Mouse (Mus musculus) olfactory bulb, adult 2 months (tissue): ENCODE measurements around the gene Aip. TPM values are rescaled to one million over a fixed set of nuclear protein-coding genes. Genes with fewer than 3 reads are reported as not detected.
"Not testable (repeated sequence)": the region's sequence is repeated elsewhere in the genome, so short reads cannot be mapped to it uniquely, and the experiment has no call there.

Source experiments
- H3K27ac ChIP-seq: fragments of 200-500 bp; 2 replicates; pipeline ENCODE4 v1.5.1; 2012; ENCODE audit warnings: low read depth, low read length; ENCODE audit not compliant: insufficient read depth
- H3K4me1 ChIP-seq: fragments of 200-500 bp; 2 replicates; pipeline ENCODE4 v1.6.1; 2012; ENCODE audit warnings: low read length; ENCODE audit not compliant: control insufficient read depth, insufficient read depth
- H3K4me3 ChIP-seq: fragments of 200-500 bp; 2 replicates; pipeline ENCODE4 v1.5.1; 2012; ENCODE audit warnings: mild to moderate bottlenecking, low read depth, low read length, moderate library complexity; ENCODE audit not compliant: insufficient read depth
- CTCF ChIP-seq: fragments of 200-500 bp; IDR thresholded peaks from 2 replicates; pipeline ENCODE4 v1.5.1; 2012; ENCODE audit warnings: low read depth, mild to moderate bottlenecking, low read length, moderate library complexity; ENCODE audit not compliant: insufficient read depth
- POLR2A ChIP-seq: fragments of 200-500 bp; IDR thresholded peaks from 2 replicates; pipeline ENCODE4 v1.6.1; 2012; ENCODE audit warnings: mild to moderate bottlenecking, low read depth, low read length, moderate library complexity; ENCODE audit not compliant: insufficient read depth
- WGBS: fragments of 180-500 bp; shearing (Covaris S2); methylation state at CpG from one replicate; pipeline ENCODE4 v1.1.7; 2018; 5-methylcytosine and 5-hydroxymethylcytosine counted together
- polyA plus RNA-seq: library from polyadenylated mRNA; stranded (reverse); fragments of >200 nt; gene quantifications from 2 replicates; pipeline ENCODE4 v1.2.4, GENCODE M21; 2012; ENCODE audit warnings: low replicate concordance; ENCODE audit not compliant: missing spikeins, insufficient read depth, insufficient read length

Aip gene
- polyA plus RNA-seq, 1 experiment = not detected

DNA sequence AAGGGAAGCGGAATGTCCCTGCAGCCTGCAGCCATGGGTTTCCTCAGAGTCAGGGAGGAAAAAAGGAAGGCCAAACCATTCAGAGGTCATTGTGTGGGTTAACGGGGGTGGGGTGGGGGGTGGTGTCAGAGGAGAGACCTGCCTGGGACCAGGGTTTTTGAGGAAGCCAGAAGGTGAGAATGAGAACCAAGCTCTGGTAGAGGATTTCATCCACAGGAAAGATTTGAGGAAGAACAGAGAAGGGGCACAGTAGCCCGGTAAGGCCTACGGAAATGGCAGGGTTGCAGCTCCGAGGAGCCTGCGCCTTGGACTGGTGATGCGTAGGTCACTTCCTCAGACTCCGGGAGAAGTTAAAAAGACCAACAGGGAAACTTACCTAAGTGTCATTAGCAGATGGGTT is 54.9 kb downstream of the Aip start:
- Histone ChIP-seq H3K4me3 (no peak overlapping the region), H3K27ac (no peak overlapping the region), H3K4me1 (peaks cover 4% of the 10 kb centered on the region; the same call in 1 of the 2 replicates)
- no peak for TF ChIP-seq CTCF
- no peak for TF ChIP-seq POLR2A
- WGBS = 83% methylated on average over 8 of the region's 8 CpGs

DNA sequence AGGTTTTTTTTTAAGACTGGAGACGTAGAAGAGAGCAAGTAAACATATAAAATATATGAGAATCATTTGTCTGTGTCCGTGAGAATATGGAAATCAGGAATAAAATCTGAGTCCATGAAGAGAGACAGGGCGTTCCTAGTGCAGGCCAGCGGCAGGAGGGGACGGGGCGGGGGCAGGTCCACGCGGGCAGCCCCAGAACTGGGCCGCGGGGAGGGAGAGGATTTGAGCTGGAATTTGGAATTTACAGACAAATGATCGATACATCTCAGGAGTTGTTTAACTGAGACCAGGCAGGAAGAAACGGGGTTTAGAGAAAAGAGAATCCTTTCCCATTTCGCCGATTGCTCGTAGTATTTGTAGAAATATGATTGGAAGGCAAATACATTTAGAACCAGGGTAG is 55.3 kb downstream of the Aip start:
- WGBS = 79% methylated on average over 15 of the region's 15 CpGs
- Histone ChIP-seq H3K4me3 (no peak overlapping the region), H3K27ac (no peak overlapping the region), H3K4me1 (peaks cover 4% of the 10 kb centered on the region; the same call in 1 of the 2 replicates)
- TF ChIP-seq POLR2A (no peak), CTCF (no peak)

DNA sequence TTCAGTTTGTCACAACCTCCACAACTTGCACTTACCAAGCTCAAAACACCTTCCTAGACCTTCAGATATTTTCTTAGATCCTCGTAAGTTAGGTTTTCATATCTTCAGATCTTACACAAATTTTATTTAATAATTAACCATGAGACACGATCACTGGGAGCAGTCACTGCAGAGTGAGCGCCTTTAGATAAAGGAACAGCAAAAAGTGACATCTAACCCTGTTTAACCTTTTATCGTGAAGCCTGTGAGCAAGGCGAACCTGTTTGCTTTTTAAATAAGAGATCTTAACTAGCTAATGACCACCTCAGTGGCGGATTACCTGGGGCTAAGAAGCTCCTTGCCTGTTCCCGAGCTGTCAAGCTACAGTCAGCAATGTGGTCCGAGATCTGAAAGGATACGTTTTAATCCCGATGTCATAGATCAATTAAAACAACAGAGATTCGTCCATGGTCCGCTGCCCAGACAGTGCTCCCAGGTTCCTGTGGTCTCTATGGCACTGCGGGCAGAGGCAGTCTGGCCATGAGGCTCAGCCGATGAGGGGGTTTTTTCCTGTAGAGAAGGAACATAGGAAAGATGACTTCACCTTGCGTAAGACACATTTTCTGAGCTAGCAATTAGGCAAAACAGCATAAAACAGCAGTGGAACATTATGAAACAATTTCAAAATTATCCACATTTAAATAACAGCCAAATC is 56.8 kb downstream of the Aip start:
- H3K4me3 ChIP-seq = no peak overlapping the region
- peaks cover 4% of the 10 kb centered on the region; the same call in 1 of the 2 replicates for H3K4me1 ChIP-seq
- TF ChIP-seq POLR2A (no peak), CTCF (no peak)
- no peak overlapping the region for H3K27ac ChIP-seq
- 70% methylated on average over 15 of the region's 15 CpGs for WGBS

DNA sequence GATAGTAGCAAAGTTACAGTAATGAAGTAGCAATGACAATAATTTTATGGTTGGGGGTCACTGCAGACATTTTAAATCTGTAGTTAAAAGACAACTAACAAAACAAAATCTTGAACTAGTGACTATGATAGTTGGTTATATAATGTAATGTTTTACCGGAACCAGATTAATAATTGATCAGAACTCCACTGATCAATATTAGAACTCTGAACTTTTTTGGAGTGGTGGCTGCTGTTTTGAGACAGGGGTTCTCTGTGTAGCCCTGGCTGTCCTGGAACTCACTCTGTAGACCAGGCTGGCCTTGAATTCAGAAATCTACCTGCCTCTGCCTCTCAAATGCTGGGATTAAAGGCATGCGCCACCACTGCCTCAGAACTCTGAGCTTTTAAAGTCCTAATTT is 57.4 kb downstream of the Aip start:
- not testable (repeated sequence) for H3K4me1 ChIP-seq, H3K4me3 ChIP-seq, H3K27ac ChIP-seq
- WGBS = 96% methylated on average over 2 of the region's 2 CpGs

DNA sequence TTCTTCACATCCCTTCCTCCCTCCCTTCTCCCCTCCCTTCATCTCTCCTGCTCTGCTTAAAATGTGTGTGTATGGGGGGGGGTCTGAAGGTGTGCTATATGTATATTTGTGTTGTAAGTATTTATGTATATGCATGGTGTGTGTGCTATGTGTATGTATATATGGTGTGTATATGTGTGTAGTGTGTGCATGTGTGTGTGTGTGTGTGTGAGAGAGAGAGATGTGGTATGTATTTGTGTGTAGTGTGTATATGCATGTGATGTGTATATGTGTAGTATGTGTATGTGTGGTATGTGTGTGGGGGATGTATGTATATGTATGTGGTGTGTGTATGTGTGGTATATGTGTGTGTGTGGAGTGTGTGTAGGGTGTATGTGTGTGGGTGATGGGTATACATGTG is 58.8 kb downstream of the Aip start:
- Histone ChIP-seq H3K4me3 (no peak overlapping the region), H3K4me1 (peaks cover 4% of the 10 kb centered on the region; the same call in 1 of the 2 replicates), H3K27ac (no peak overlapping the region)
- TF ChIP-seq POLR2A (no peak), CTCF (no peak)

DNA sequence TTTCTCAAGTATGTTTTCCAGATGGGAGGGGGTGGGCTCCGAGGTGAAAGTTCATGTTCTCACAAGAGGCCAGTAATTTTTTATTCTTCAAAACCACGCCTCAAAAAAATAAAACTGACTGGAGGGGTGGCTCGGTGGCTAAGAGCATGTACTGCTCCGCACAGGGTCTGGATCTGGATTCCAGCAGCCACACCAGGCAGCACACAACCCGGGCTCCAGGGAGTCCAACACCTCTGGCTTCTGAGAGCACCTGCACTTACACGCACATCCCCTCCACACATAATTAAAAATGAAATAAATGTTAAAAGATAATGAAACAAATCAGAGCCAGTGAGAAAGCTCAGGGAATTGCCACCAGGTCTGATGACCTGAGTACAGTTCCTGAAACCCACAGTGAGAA is 59.4 kb downstream of the Aip start:
- 80% methylated on average over 6 of the region's 6 CpGs for WGBS
- Histone ChIP-seq H3K27ac (no peak overlapping the region), H3K4me3 (no peak overlapping the region), H3K4me1 (peaks cover 4% of the 10 kb centered on the region; the same call in 1 of the 2 replicates)
- TF ChIP-seq POLR2A (no peak), CTCF (no peak)

DNA sequence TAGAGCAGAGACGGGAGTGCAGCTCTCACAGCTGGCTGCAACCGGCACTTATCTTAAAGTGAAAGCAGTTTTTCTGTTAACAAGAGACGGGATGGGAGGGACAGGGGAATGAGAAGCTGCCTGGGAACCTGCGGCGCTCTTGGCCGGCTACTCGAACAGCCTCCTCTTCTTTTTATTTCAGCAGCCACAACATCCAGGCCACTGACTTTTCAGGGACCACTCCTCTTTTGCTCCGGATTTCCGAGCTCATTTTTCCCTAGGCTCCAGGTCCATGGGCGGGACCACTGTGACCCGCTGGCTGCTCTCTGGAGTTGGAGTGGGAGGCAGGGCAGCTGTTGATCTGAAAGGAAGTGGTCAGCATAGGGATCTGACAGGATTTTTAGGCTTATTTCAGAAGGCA is 61.2 kb downstream of the Aip start:
- not testable (repeated sequence) for H3K4me3 ChIP-seq, H3K27ac ChIP-seq, H3K4me1 ChIP-seq
- WGBS = 17% methylated on average over 7 of the region's 11 CpGs

Other genes with a start within 250 kb of the Aip start
- gene Tcirg1, start 218.7 kb downstream of the Aip start, polyA plus RNA-seq = not detected in 2 replicates
- gene Ndufs8, start 213.1 kb downstream of the Aip start, polyA plus RNA-seq = not detected in 2 replicates
- not detected in 2 replicates for gene Aldh3b1, start 196.1 kb downstream of the Aip start, polyA plus RNA-seq
- not detected in 2 replicates for gene Unc93b1, start 190.7 kb downstream of the Aip start, polyA plus RNA-seq
- gene Aldh3b3, start 167.2 kb downstream of the Aip start, polyA plus RNA-seq = not detected in 2 replicates
- not detected in 2 replicates for gene Aldh3b2, start 153.5 kb downstream of the Aip start, polyA plus RNA-seq
- not detected in 2 replicates for gene Acy3, start 139.3 kb downstream of the Aip start, polyA plus RNA-seq
- gene Tbx10, start 133.1 kb downstream of the Aip start, polyA plus RNA-seq = not detected in 2 replicates
- not detected in 2 replicates for gene Nudt8, start 125.3 kb downstream of the Aip start, polyA plus RNA-seq
- not detected in 2 replicates for gene Gm49405, start 125.2 kb downstream of the Aip start, polyA plus RNA-seq
- gene Doc2g, start 122.5 kb downstream of the Aip start, polyA plus RNA-seq = not detected in 2 replicates
- 777 TPM in 1 of 2 replicates, not detected in the other for gene Ndufv1, start 113.1 kb downstream of the Aip start, polyA plus RNA-seq
- gene Gstp1, start 87.9 kb downstream of the Aip start, polyA plus RNA-seq = not detected in 2 replicates
- gene Gstp2, start 79.8 kb downstream of the Aip start, polyA plus RNA-seq = not detected in 2 replicates
- not detected in 2 replicates for gene Gstp3, start 66.3 kb downstream of the Aip start, polyA plus RNA-seq
- not detected in 2 replicates for gene Cabp2, start 44.3 kb downstream of the Aip start, polyA plus RNA-seq
- not detected in 2 replicates for gene Cdk2ap2, start 28.7 kb downstream of the Aip start, polyA plus RNA-seq
- gene Pitpnm1, start 25.9 kb downstream of the Aip start, polyA plus RNA-seq = not detected in 2 replicates
- not detected in 2 replicates for gene Gpr152, start 13.9 kb upstream of the Aip start, polyA plus RNA-seq
- not detected in 2 replicates for gene Cabp4, start 18.2 kb upstream of the Aip start, polyA plus RNA-seq
- gene Coro1b, start 22.8 kb upstream of the Aip start, polyA plus RNA-seq = not detected in 2 replicates
- 485 TPM in 1 of 2 replicates, not detected in the other for gene Ptprcap, start 27.7 kb upstream of the Aip start, polyA plus RNA-seq
- gene Rps6kb2, start 37.5 kb upstream of the Aip start, polyA plus RNA-seq = not detected in 2 replicates
- not detected in 2 replicates for gene Carns1, start 49.6 kb upstream of the Aip start, polyA plus RNA-seq
- 247 TPM in 1 of 2 replicates, not detected in the other for gene Tbc1d10c, start 65.4 kb upstream of the Aip start, polyA plus RNA-seq
- 405 and 768 TPM in 2 replicates for gene Ppp1ca, start 66.2 kb upstream of the Aip start, polyA plus RNA-seq
- not detected in 2 replicates for gene Rad9a, start 75.8 kb upstream of the Aip start, polyA plus RNA-seq
- not detected in 2 replicates for gene Clcf1, start 88.4 kb upstream of the Aip start, polyA plus RNA-seq
- not detected in 2 replicates for gene AC109138.7, start 88.5 kb upstream of the Aip start, polyA plus RNA-seq
- gene Pold4, start 106.0 kb upstream of the Aip start, polyA plus RNA-seq = not detected in 2 replicates
- gene Ssh3, start 143.3 kb upstream of the Aip start, polyA plus RNA-seq = not detected in 2 replicates
- gene Ankrd13d, start 157.3 kb upstream of the Aip start, polyA plus RNA-seq = not detected in 2 replicates
- 210 TPM in 1 of 2 replicates, not detected in the other for gene Grk2, start 180.4 kb upstream of the Aip start, polyA plus RNA-seq